Mouse (Mus musculus): ENCODE data around the gene Fcer1g.

- no peak for TF ChIP-seq CTCF (IDR thresholded peaks at IDR 0.05; ENCODE audit: insufficient read depth, low read length)
- TF ChIP-seq POLR2A (IDR thresholded peaks at IDR 0.05; ENCODE audit: borderline replicate concordance, extremely low read depth, low read depth, low read length), result no peak
Observed at GRCm38 (mm10) chr1:171271622-171272021, 37.5 kb upstream of the Fcer1g start.
